Mouse (Mus musculus) ES-E14 (cell line): ENCODE measurements at regions not wholly inside any gene's neighbourhood (a gene's known extent, or its start where the extent isn't known, plus 50 kb on each side); places are given as distances from the start of the nearest gene placed in this dataset.

Experiments used
- DNase-seq: peaks from one replicate; pipeline ENCODE4 v3.0.0-alpha.2; 2013; ENCODE audit warnings: low read depth, low spot score
- H3K27ac ChIP-seq: 2 replicates; pipeline ENCODE4 v1.5.1; 2012; ENCODE audit warnings: low read depth, mild to moderate bottlenecking, low read length, moderate library complexity, mixed read lengths; ENCODE audit not compliant: poor library complexity, insufficient read depth, severe bottlenecking
- H3K36me3 ChIP-seq: 2 replicates; pipeline ENCODE4 v1.6.1; 2012; ENCODE audit warnings: mild to moderate bottlenecking, low read length, moderate library complexity, mixed read lengths; ENCODE audit not compliant: control insufficient read depth, poor library complexity, insufficient read depth, severe bottlenecking
- H3K4me1 ChIP-seq, 2 experiments: fragments of 150-350 bp in 1 of 2; sonication (generic) in 1 of 2; 2 replicates each; pipeline ENCODE4 v1.6.1; 2012; ENCODE audit warnings: low read length in 2 of 2, mild to moderate bottlenecking in 1 of 2, mixed read lengths in 1 of 2; ENCODE audit not compliant: control insufficient read depth in 2 of 2, insufficient read depth in 2 of 2, poor library complexity in 1 of 2
- H3K4me3 ChIP-seq, 2 experiments: fragments of 150-350 bp in 1 of 2; sonication (generic) in 1 of 2; 2 replicates each; pipeline ENCODE4 v1.5.1; 2012; ENCODE audit warnings: low read length in 2 of 2, low read depth in 1 of 2, mild to moderate bottlenecking in 1 of 2, mixed read lengths in 1 of 2; ENCODE audit not compliant: insufficient read depth in 1 of 2, poor library complexity in 1 of 2, severe bottlenecking in 1 of 2
- H3K9ac ChIP-seq: 2 replicates; pipeline ENCODE4 v1.6.1; 2012; ENCODE audit warnings: low read depth, mild to moderate bottlenecking, low read length, mixed read lengths; ENCODE audit not compliant: poor library complexity, insufficient read depth, severe bottlenecking
- H3K9me3 ChIP-seq: fragments of 150-350 bp; sonication (generic); 2 replicates; pipeline ENCODE4 v1.6.1; 2012; ENCODE audit warnings: low read depth, mild to moderate bottlenecking, low read length; ENCODE audit not compliant: control insufficient read depth, insufficient read depth
- CHD2 ChIP-seq: IDR thresholded peaks from 2 replicates; pipeline ENCODE4 v1.6.1; 2014; ENCODE audit warnings: mild to moderate bottlenecking, low read depth, low read length, inconsistent platforms
- HCFC1 ChIP-seq: IDR thresholded peaks from 2 replicates; pipeline ENCODE4 v1.6.1; 2012; ENCODE audit warnings: low read length, inconsistent platforms, borderline replicate concordance; ENCODE audit not compliant: insufficient read depth
- MAFK ChIP-seq: IDR thresholded peaks from 2 replicates; pipeline ENCODE4 v1.6.1; 2014; ENCODE audit warnings: mild to moderate bottlenecking, low read depth, low read length, inconsistent platforms; ENCODE audit not compliant: insufficient read depth
- ZC3H11A ChIP-seq: IDR thresholded peaks from 2 replicates; pipeline ENCODE4 v1.6.1; 2012; ENCODE audit warnings: low read depth, mild to moderate bottlenecking, inconsistent platforms, low read length, borderline replicate concordance
- ZNF384 ChIP-seq: IDR thresholded peaks from 2 replicates; pipeline ENCODE4 v1.6.1; 2012; ENCODE audit warnings: low read depth, low read length, inconsistent platforms
- in situ Hi-C, 2 experiments: fragments of 600-800 bp; cut with MboI; formaldehyde crosslinking; loops; one replicate each; pipeline ENCODE4 v1.15.1; 2025; ENCODE audit warnings: low sequenced_read_pairs in 2 of 2, inconsistent platforms in 1 of 2; ENCODE audit not compliant: unreplicated experiment in 2 of 2

GRCm38 (mm10) chr1:190383256-190383838 is 212.8 kb upstream of the Prox1 start:
- Histone ChIP-seq H3K27ac (no peak overlapping the region), H3K4me3 (no peak overlapping the region), H3K9me3 (no peaks in the 10 kb centered on the region), H3K4me1 (no peaks in the 10 kb centered on the region), H3K9ac (no peak overlapping the region), H3K36me3 (no peaks in the 10 kb centered on the region)
- no peak for DNase-seq
- TF ChIP-seq HCFC1 (no peak), ZNF384 (no peak), MAFK (no peak)
- in situ Hi-C loops: no loop called here

GRCm38 (mm10) chr1:190380151-190380550 is 209.6 kb upstream of the Prox1 start:
- Histone ChIP-seq H3K36me3 (no peaks in the 10 kb centered on the region), H3K4me3 (no peak overlapping the region), H3K27ac (no peak overlapping the region), H3K4me1 (no peaks in the 10 kb centered on the region), H3K9ac (no peak overlapping the region), H3K9me3 (no peaks in the 10 kb centered on the region)
- DNase-seq: no peak
- no peak for TF ChIP-seq ZC3H11A
- no peak for TF ChIP-seq ZNF384
- TF ChIP-seq HCFC1: no peak
- TF ChIP-seq CHD2: no peak
- TF ChIP-seq MAFK: no peak
- in situ Hi-C loops: no loop called here

- no peak for DNase-seq
- Histone ChIP-seq H3K4me3 (no peak overlapping the region), H3K36me3 (no peaks in the 10 kb centered on the region), H3K27ac (no peak overlapping the region), H3K4me1 (no peaks in the 10 kb centered on the region), H3K9ac (no peak overlapping the region), H3K9me3 (no peaks in the 10 kb centered on the region)
- TF ChIP-seq CHD2 (no peak), ZNF384 (no peak), MAFK (no peak), HCFC1 (no peak), ZC3H11A (no peak)
- in situ Hi-C loops: no loop called here
These were observed 204.8 kb upstream of the Prox1 start for GRCm38 (mm10) chr1:190375160-190375880.

GRCm38 (mm10) chr1:190374270-190374669 is 203.8 kb upstream of the Prox1 start:
- Histone ChIP-seq H3K4me3 (no peak overlapping the region), H3K9me3 (no peaks in the 10 kb centered on the region), H3K27ac (no peak overlapping the region), H3K9ac (no peak overlapping the region), H3K36me3 (no peaks in the 10 kb centered on the region), H3K4me1 (no peaks in the 10 kb centered on the region)
- DNase-seq: no peak
- in situ Hi-C loops: no loop called here
- TF ChIP-seq HCFC1 (no peak), ZNF384 (no peak), CHD2 (no peak), ZC3H11A (no peak), MAFK (no peak)

- Histone ChIP-seq H3K4me1 (no peaks in the 10 kb centered on the region), H3K9me3 (no peaks in the 10 kb centered on the region), H3K4me3 (no peak overlapping the region), H3K36me3 (no peaks in the 10 kb centered on the region), H3K9ac (no peak overlapping the region), H3K27ac (no peak overlapping the region)
- TF ChIP-seq ZNF384 (no peak), ZC3H11A (no peak), CHD2 (no peak), HCFC1 (no peak), MAFK (no peak)
- in situ Hi-C loops: no loop called here
- DNase-seq: no peak
These were observed 196.1 kb upstream of the Prox1 start for GRCm38 (mm10) chr1:190366631-190367030.
